Mouse (Mus musculus) left cerebral cortex, adult 2 months (tissue): ENCODE results near the gene Olfr1495. TPM values are rescaled to one million over a fixed set of nuclear protein-coding genes. Genes with fewer than 3 reads are reported as not detected.
"Not testable (repeated sequence)": the region's sequence is repeated elsewhere in the genome, so short reads cannot be mapped to it uniquely, and the experiment has no call there.

Experiments used
- DNase-seq, 2 experiments: peaks; one replicate each; pipeline ENCODE4 v3.0.0; 2021 to 2022; ENCODE audit warnings: low spot score in 2 of 2, mixed read lengths in 1 of 2; ENCODE audit errors: extremely low spot score in 1 of 2
- H3K27ac ChIP-seq: fragments of 200-600 bp; 2 replicates; pipeline ENCODE4 v1.8.1; 2022
- H3K4me3 ChIP-seq: fragments of 200-600 bp; 2 replicates; pipeline ENCODE4 v1.8.1; 2022
- CTCF ChIP-seq: fragments of 200-600 bp; IDR thresholded peaks from 2 replicates; pipeline ENCODE4 v1.8.1; 2022; ENCODE audit warnings: antibody characterized with exemption, mild to moderate bottlenecking, moderate library complexity
- intact Hi-C: fragments of 180-260 bp; cut with DNase I; formaldehyde crosslinking; loops from one replicate; pipeline ENCODE4 v1.15.1; 2025
- long read RNA-seq, 2 experiments: library from polyadenylated mRNA; stranded (forward); transcript quantifications; one replicate each; pipeline ENCODE4 v2.0.0; 2021; ENCODE audit warnings: borderline mapping rate in 2 of 2
- total RNA-seq, 2 experiments: library from RNA; stranded (reverse); gene quantifications; 2 replicates each; pipeline ENCODE4 v1.2.3; 2021

The Olfr1495 gene
- total RNA-seq: not detected
- long read RNA-seq, experiment 1: 0 reads
- long read RNA-seq, experiment 2: 0 reads

GRCm38 (mm10) chr19:13764306-13764705 lies at the start of gene Olfr1495:
Olfr1495 (plus strand) TSS chr19:13764606.
- Histone ChIP-seq H3K27ac (no peak within 1 kb of the TSS), H3K4me3 (no peak within 1 kb of the TSS)
- no peak for DNase-seq
- intact Hi-C loops: no loop called here
- TF ChIP-seq CTCF: no peak

GRCm38 (mm10) chr19:13722978-13723377 lies 41.4 kb upstream of the Olfr1495 start, which contains the start of gene Olfr1493-ps1:
Olfr1493-ps1 (plus strand) TSS chr19:13723278.
- Histone ChIP-seq H3K4me3 (no peak within 1 kb of the TSS), H3K27ac (no peak within 1 kb of the TSS)
- no peak for TF ChIP-seq CTCF
- intact Hi-C loops: no loop called here
- DNase-seq: no peak

GRCm38 (mm10) chr19:13739428-13739827 lies 25.0 kb upstream of the Olfr1495 start, which contains the start of gene Olfr1494:
Olfr1494 (plus strand) TSS chr19:13739728.
- TF ChIP-seq CTCF: no peak
- intact Hi-C loops: no loop called here

GRCm38 (mm10) chr19:13749366-13749765 lies 15.0 kb upstream of the Olfr1495 start:
- Histone ChIP-seq H3K4me3 (no peak overlapping the region), H3K27ac (no peak overlapping the region)
- TF ChIP-seq CTCF: no peak
- intact Hi-C loops: no loop called here
- no peak for DNase-seq

More at GRCm38 (mm10) chr19:13739428-13739827, 25.0 kb upstream of the Olfr1495 start, which contains the start of gene Olfr1494:
- Histone ChIP-seq H3K27ac (no peak within 1 kb of the TSS), H3K4me3 (no peak within 1 kb of the TSS)
- no peak for DNase-seq

- no peak for DNase-seq
- H3K4me3 ChIP-seq: no peak overlapping the region
- no peak for TF ChIP-seq CTCF
- H3K27ac ChIP-seq: no peak overlapping the region
- intact Hi-C loops: no loop called here
Measured at GRCm38 (mm10) chr19:13768565-13769276, 4.3 kb downstream of the Olfr1495 start.

- no peak for TF ChIP-seq CTCF
- Histone ChIP-seq H3K27ac (no peak within 1 kb of the TSS), H3K4me3 (no peak within 1 kb of the TSS)
- no peak for DNase-seq
- intact Hi-C loops: no loop called here
Measured at GRCm38 (mm10) chr19:13777578-13777977, 13.2 kb downstream of the Olfr1495 start, which contains the start of gene Olfr1496. Olfr1496 (plus strand) TSS chr19:13777878.

- intact Hi-C loops: no loop called here
- DNase-seq: no peak
- H3K4me3 ChIP-seq: no peak within 1 kb of the TSS
Measured at GRCm38 (mm10) chr19:13798102-13798501, 33.7 kb downstream of the Olfr1495 start, which contains the start of gene Olfr1497. Olfr1497 (minus strand) TSS chr19:13798202.

GRCm38 (mm10) chr19:13805486-13805885 lies 41.1 kb downstream of the Olfr1495 start:
- H3K4me3 ChIP-seq, DNase-seq, H3K27ac ChIP-seq, intact Hi-C loops: not testable (repeated sequence)

More at GRCm38 (mm10) chr19:13798102-13798501, 33.7 kb downstream of the Olfr1495 start, which contains the start of gene Olfr1497:
- H3K27ac ChIP-seq: no peak within 1 kb of the TSS
- TF ChIP-seq CTCF: no peak

GRCm38 (mm10) chr19:13812823-13813222 lies 48.4 kb downstream of the Olfr1495 start:
- Histone ChIP-seq H3K27ac (no peak overlapping the region), H3K4me3 (no peak overlapping the region)
- no peak for DNase-seq
- TF ChIP-seq CTCF: peak; percentile 30
- intact Hi-C loops: no loop called here

- Histone ChIP-seq H3K27ac (no peak overlapping the region), H3K4me3 (no peak overlapping the region)
- intact Hi-C loops: loop anchor here (2.0 kb wide), 1 partner anchor 1300 kb away; no protein-coding TSS in a partner anchor
- DNase-seq: no peak
- peak; percentile 70 for TF ChIP-seq CTCF
Measured at GRCm38 (mm10) chr19:13818827-13819226, 54.4 kb downstream of the Olfr1495 start.

GRCm38 (mm10) chr19:13819347-13819746 lies 54.9 kb downstream of the Olfr1495 start, which contains the start of gene Olfr1499:
Olfr1499 (minus strand) TSS chr19:13819447.
- intact Hi-C loops: loop anchor here (2.0 kb wide), 1 partner anchor 1301 kb away; no protein-coding TSS in a partner anchor
- TF ChIP-seq CTCF: no peak
- DNase-seq: no peak
- no peak within 1 kb of the TSS for H3K4me3 ChIP-seq
- H3K27ac ChIP-seq: no peak within 1 kb of the TSS

Other genes starting within 250 kb of the Olfr1495 start
- gene Olfr1480, start 236.7 kb upstream of the Olfr1495 start, total RNA-seq: not detected
- not detected for gene Olfr1484, start 181.1 kb upstream of the Olfr1495 start, total RNA-seq
- gene Olfr1487, start 147.2 kb upstream of the Olfr1495 start, total RNA-seq: not detected
- gene Olfr1489, start 133.0 kb upstream of the Olfr1495 start, total RNA-seq: not detected
- not detected for gene Olfr1490, start 113.5 kb upstream of the Olfr1495 start, total RNA-seq
- not detected for gene Olfr1491, start 67.3 kb upstream of the Olfr1495 start, total RNA-seq
- gene Olfr1493-ps1, start 41.3 kb upstream of the Olfr1495 start, total RNA-seq: not detected
- not detected for gene Olfr1494, start 24.9 kb upstream of the Olfr1495 start, total RNA-seq
- not detected for gene Olfr1496, start 13.3 kb downstream of the Olfr1495 start, total RNA-seq
- gene Olfr1497, start 33.6 kb downstream of the Olfr1495 start, total RNA-seq: not detected
- not detected for gene Olfr1499, start 54.8 kb downstream of the Olfr1495 start, total RNA-seq
- not detected for gene Olfr1500, start 65.9 kb downstream of the Olfr1495 start, total RNA-seq
- not detected for gene Olfr1501, start 86.1 kb downstream of the Olfr1495 start, total RNA-seq
- gene Olfr1502, start 97.2 kb downstream of the Olfr1495 start, total RNA-seq: not detected
- not detected for gene Olfr1504, start 133.3 kb downstream of the Olfr1495 start, total RNA-seq
- gene Olfr1505, start 148.9 kb downstream of the Olfr1495 start, total RNA-seq: not detected